Mouse (Mus musculus) telencephalon, adult 2 months (tissue): ENCODE measurements at regions not wholly inside any gene's neighbourhood (a gene's known extent, or its start where the extent isn't known, plus 50 kb on each side); places are given as distances from the start of the nearest gene placed in this dataset.
A peak's percentile ranks its signal among the peaks of the same experiment; 100 is the strongest.

Experiments used
- DNase-seq: peaks from one replicate; pipeline ENCODE4 v3.0.0-alpha.2; 2011; ENCODE audit warnings: low read depth, low spot score

DNA sequence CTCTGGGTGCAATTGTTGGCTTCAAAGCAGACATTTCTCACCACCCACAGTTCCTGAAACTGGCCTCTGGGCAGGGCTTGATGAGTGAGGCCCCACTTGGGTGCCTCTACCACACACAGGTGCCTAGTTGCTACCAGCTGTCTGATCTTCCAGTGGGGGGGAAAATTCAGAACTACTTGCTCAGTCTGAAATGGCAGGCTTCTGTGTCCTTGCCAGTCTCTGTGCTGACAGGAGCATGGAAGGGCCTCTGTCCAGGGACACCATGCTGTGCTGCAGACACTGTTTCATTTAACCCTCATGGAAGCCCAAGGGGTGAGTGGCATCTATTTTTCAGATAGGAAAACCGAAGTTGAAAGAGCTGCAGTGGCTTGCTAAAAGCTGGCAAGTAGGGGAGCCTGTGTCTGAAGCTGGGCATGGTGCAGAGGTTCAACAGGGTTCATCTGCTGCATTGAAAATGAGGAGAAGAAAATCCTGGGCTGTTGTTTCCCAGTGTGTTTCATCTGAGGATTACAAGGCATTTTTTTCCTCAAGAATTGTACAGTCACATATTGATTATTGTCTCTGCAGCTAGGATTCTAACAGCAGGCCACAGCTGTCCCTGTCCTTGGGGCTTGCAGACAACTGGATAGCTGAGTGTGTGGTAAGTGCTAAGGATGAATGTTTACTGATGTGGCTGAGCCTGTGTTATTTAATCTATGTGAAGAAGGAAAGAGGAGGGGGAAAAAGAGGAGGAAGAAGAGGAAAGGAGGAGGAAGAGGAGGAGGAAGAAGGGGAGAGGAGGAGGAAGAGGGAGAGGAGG, 78.4 kb upstream of the Gadd45a start:
- DNase-seq = no peak

DNA sequence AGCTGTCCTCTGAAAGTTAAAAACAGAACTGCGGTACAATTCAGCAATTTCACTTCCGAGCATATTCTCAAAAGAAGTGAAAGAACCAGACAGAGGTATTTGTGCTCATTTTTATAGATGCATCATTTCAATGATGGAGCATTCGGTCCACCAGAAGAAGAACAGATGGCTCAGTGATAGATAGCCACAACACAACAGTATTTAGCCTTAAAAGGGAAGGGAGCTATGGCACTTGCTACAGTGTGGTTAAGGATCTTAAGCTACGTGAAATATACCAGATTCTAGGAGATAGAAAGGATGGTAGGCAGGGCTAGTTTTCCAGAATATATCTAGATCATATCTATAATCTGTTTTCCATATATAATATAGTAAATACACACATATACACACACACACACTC, 77.5 kb upstream of the Gadd45a start:
- peak; percentile 31 for DNase-seq

DNA sequence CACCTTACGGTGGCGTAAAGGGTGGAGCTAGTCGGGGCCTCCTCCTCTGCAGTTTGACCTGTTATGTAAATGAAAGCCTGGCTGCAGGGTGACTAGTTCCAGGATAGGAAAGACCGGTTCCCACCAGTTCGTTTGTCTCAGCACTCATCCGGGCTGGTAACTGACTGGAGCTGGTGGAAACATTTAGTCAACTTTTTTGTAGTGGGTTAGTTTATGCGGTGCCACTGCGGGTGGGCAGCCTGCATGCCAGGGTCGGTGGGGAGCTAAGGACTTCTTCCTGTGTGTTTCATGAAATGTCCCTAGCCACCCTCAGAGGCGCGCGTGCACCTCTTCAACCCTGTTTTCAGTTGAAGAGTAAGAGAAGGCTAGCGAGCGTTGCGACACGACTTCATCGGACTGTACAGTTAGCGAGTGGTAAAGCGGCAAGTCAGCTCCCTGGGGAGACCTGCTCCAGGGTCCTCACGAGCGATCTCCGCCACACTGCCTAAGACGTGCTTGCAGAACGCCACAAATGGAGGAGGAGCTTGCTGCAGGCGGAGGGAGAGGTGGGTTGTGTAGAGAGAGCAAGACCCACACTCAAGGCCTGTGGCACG, 76.5 kb upstream of the Gadd45a start:
- DNase-seq = no peak

DNA sequence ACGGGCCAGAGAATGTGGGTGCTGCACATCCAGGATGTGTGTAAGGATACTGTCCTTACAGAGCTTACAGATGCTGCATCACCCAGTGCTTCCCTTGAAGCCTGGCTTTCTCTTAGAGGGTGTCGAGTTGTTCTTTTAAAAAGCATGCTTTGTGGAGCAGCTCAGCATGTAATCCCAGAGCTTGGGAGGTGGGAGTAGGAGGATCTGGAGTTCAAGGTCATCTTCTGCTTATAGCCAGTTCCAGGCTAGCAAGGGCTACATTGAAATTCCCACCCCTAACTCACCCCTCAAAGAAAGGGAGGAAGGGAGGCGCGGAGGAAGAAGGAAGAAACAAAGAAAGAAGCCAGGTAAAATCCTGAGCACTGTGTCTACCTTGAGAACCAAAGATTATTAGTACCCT, 76.0 kb upstream of the Gadd45a start:
- DNase-seq = no peak

DNA sequence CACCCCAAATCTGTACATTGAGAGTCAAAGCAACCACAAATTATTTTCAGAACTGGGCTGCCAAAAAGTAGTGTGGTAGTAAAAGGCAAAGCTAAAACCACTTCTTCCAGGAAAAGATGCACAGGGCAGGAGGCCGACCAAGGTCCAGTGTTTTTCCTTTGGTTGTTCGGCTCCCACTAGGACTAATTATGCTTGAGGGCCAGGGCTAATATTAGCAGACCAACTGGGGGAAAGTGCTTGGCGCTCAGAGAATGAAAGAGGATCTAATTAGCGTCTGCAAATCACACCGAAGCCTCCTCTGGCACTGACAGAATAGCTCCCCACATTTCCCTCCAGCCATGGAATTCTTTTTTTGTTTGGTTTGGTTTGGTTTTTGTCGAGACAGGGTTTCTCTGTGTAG, 75.1 kb upstream of the Gadd45a start:
- DNase-seq = no peak

DNA sequence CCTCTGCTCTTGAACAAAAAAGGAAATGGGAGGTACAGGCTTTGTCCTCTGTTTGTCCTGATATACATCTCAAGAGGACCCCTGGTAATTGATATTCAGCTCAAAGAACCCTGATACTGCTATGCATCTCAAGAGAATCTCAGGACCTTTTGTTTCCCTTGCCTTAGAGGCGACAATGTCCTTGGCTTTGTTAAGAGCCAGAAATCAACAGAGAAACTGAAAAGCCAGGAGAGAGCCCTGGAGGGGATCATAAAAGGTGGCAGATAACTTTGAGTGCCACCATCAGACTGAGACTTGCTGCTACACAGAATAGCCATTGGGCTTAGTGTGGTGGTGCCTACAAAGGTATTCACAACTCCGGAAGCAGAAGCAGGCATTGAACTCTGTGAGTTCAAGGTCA, 74.3 kb upstream of the Gadd45a start:
- no peak for DNase-seq

DNA sequence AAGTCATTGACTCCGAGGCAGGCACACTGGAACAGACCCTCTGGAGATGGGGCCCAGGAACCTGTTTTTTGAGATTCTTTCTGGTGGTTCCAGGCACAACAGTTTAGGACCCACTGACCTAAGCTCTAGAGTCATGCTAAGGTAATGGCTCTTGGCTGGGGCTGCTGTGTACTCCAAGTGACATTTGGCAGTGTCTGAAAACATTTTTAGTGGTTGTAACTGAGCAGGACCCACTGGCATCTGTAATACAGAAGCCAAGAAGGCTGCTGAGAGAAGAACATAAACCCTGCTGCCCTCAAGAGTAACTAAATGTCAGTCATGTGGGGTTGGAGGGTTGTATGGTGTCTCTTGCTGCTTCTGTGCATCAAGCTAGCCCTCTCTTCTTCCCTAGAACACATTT, 73.1 kb upstream of the Gadd45a start:
- DNase-seq = no peak

DNA sequence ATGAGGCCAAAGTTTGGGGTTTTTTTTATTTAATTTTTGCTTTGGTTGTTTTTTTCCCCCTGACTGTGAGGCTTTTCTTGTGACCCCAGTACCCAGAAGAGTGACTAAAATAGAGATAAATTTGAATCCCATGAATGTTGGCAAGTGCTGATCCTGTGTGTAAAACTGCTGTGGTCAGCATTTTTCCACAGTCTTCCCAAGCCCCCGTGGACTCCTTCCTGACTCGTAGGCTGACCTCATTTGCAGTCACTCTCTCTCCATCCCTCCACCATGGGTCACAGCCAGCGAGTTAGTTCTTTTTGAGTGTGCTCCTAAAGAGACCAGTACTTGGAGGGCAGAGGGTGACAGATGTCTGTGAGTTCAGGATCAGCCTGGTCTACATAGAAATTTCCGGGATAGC, 72.5 kb upstream of the Gadd45a start:
- no peak for DNase-seq

DNA sequence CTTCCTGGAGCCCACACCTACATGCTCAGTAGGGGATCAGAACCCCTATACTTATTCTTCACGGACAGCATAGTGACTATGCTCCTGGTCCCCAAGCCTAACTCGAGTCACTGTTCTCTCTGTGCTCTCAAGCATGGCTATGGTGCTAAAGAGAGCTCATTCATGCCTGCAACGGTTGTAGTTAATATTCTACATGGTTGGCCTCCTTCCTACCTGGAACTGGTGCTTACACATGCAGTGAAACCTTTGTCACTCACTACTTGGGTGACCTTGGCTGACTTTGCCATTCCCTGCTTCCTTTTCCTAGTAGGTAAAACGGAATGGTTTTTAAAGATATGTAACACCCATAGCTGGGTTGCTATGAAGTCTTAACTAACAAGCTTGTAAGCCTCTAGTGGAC, 70.3 kb upstream of the Gadd45a start:
- no peak for DNase-seq

DNA sequence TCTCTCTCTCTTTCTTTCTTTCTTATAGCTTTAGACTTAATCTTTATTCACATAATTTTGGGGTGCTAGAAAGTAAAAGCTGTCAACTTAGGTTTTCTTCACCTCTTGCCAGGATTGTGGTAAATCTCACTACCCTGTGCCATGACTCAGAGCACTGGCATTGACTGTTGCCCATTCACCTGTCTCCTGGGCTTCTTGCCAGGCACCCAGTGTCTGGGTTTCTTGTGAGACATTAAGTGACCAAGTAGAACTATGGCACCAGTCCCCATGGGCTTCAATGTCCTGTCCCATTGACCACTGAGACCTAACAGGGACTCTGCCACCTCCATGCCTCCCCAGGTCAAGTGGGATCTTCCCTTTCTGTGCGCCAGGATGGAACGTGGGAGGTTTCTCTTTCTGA, 69.2 kb upstream of the Gadd45a start:
- no peak for DNase-seq

DNA sequence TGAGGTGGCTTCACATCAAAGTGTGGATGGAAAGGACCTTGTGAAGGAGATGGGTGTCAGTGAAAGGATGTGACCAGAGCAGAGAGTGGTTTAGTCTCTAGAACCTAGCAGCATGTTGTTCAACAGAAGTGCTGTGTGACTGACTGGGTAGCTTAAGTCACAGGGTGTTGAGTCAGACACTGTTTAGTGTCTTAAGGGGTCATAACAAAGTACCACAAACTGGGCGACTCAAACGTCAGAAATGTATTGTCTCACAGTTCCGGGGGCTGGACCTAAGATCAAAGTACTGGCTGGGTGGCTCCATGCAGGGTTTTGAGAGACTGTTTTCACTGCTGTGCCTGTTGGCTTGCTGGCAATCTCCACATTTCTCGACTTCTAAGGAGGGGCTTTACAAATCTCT, 68.1 kb upstream of the Gadd45a start:
- DNase-seq = no peak

DNA sequence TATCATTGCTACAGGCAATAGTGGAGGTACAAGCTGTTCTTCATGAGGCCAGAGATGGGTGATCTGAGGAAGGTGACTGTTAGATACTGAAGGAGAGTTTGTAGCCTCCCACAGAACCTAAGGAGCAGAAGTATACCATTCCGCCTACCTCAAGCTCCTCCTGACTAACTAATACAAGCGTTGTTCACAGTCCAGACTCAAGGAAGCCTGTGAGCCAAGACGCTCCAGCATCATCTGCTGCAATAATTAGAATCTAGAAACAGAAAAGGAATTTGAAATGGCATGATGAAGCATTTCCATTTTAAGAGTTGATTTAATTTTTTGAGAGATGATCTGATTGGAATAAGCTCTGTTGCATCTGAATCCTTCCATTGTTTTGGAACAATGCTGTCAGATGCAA, 66.9 kb upstream of the Gadd45a start:
- peak; percentile 58 for DNase-seq

DNA sequence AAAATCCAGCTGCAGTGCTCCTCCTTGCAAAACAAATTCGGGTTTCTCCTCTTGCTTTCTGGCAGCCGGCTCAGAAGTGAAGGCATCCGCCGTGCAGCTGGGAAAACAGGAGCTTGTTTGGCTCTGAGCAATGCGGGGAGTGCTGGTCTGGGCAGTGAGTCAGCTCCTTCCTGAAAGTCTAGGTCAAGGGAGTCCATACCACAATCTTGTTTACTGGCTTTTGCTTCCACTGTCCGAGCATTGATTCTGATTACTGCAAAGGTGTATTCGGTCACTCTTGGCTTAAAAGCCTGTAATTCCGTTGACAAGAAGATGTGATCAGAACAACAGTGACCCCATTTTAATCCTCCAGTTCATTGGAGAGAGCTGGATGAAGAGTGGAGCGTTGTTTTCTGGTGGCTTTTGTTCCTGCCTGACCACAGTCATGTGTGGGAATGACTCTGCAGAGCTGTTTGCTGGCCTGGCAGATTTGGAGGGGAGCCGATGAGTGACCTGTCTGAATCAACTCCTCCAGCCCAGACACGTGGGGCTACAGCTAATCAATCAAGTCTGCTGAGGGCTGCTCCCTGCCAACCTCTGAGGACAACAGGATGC, 65.4 kb upstream of the Gadd45a start:
- DNase-seq = peak; percentile 35

DNA sequence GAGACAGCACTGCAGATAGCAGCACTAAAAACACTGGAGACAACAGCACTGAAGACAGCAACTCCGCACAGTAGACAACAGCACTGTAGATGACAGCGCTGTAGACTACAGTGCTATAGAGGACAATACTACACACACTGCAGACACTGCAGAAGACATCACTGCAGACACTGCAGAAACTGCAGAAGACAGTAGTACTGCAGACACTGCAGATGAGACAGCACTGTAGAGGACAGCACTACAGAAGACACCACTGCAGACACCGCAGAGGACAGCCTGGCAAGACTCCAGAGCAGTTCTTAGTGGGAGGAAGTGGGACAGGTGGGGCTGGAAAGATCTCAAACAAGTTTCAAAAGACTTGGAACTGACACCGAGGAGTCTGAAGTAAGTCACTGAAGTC, 64.8 kb upstream of the Gadd45a start:
- DNase-seq = peak; percentile 22

DNA sequence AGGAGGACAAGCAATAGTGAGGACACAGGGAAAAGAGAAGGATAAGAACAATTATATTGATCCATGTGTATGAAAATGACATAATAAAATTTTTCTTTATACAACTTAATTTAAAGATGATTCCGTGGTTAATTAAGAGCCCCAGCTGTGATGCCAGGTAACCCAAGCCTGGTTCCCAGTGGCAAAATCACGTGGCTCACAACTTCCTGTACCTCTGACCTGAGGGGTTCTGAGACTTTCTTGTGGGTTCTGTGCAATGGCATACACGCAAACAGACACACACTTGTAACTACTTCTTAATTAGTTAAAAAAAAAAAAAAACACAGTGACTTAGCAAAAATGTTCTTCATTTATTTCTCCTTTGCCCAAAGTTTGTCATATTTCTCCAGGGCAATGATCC, 57.2 kb upstream of the Gadd45a start:
- DNase-seq = no peak

DNA sequence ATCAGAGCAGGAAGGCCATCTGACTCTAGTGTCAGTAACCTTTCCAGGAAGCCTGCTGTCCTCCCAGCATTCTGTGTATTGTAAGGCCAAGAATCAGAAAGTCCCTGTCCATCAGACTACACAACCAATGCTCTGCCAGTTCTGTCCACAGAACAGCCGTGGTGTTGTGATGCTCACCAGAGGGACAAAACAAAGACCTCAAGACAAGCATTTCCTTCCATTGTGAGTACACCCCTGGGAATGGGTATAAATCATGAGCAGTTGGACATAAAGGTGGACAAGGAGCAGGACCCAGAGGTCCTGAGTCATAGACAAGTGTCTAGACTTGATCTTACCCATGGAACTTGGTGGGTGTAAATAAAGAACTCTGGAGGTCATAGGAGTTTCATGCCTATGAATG, 55.9 kb upstream of the Gadd45a start:
- DNase-seq = no peak

DNA sequence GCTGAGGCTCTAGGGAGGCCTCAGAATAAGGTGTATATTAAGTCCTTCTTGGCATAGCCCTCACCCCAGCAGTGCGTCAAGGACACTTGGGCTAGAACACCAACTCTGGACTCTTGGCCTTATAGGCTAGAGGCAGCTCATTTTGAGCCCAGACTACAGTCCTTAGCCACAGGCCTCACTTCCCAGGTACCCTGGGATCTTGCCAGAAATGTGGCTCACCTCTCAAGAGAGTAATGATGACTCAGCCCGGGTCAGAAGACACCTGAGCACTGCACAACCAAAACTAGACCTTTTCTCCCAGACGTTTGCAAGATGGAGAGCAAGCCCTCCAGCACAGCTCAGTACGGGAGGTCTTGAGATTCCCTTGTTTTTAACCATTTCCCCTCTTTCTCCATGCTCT, 52.9 kb upstream of the Gadd45a start:
- no peak for DNase-seq

DNA sequence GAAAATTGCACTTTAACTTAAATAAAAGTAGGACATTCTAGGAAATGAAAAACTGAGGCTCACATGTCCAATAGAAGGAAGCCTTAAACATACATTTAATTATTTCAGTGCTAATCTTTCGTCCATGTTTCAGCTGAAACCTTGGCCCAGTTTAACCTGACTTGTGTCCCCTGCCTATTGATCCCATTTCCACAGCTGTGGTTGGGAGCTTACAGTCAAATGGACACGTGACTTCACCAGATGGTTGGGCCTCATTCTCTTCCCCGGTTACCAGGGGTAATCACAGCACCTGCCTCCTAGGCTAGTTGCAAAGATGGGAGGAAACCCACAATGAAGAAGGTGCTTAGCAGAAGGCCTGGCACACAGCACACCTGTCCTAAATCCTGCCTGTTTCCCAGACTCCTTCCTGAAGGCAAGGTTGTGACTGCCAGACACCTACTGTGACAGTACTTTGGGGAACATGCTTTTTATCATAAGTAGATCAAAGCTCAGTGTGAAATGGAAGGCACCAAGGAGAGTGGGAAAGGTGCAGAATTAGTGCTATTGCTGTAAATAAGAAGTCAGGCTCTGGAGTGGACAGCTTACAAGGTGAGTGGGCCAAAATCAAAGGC, 52.4 kb upstream of the Gadd45a start:
- no peak for DNase-seq

DNA sequence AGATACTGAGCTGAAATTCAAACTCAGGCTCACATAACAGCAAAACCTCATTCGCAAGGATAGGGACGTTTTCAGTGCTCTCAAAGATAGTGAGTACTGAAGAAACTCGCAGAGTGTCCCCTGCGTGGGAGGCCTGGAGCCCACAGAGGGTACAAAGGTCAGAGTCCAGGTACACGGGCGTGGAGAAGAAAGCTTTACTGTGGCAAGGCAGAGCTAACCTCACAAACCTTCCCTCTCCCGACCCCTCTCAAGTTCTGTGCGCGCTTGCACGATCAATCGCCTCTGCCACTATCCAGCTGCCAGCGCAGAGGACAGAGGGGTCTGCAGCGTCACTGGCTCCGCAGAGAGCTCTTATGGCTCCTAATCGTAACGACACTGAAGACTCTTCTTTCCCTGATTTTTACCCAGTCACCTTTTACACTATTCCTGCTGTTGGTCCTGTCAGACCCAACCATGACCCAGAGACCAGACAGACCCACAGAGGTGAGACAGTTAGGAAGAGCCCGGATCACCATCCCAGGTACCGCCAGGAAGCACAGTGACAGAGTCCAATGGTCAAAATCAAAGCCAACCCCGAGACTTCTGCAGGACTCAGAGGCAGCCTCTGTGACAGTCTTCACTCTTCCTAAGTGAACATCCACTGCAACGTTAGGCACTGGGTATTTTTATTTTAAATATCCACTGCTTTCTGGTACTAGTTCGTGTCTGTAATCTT, 51.6 kb upstream of the Gadd45a start:
- no peak for DNase-seq

DNA sequence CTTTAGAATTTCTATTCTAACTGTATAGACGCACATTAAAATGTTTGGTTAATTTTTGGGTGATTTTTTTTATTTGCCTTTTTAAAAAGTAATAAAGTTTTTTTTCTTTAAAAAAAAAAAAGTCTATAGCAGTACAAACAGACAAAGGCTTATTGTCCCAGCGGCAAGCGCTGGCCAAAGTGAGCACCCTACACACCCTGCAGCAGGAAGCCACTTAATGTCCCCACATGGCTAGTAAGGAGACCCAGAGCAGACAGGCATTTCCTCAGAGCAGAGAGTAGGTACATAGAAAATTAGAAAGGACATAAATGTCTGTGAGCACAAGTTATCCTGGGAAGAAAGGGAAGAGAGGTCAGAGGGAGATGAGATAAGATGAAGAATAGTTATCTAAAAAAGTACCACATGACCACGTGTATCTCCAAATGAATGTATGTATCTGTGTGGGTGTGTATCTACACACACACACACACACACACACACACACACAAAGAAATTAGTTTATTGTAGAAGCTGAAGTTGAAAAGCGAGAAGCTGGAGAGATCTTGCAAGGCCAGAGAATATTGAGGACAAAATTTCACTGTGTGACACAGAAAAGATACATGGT, 50.7 kb upstream of the Gadd45a start:
- DNase-seq = no peak

DNA sequence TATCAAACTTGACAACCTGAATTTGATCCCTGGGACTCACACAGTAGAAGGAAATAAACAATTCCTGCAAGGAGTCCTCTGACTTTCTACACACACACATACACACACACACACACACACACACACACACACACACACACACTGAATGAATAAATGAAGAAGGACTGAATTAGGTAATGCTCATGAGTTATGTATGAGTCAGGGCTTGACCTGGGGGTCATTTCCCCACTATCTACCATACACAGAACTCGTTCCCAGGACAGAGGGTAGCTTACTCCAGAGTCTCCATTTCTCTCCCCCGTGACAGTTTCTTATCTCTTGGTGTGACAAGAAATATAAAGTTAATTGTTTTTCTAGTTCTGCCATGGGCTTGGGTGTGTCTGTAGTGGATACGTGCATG, 50.1 kb upstream of the Gadd45a start:
- no peak for DNase-seq
